Mouse (Mus musculus) layer of hippocampus, postnatal 14 days (tissue): ENCODE data around the gene Pa2g4. TPM values are rescaled to one million over a fixed set of nuclear protein-coding genes. Genes with fewer than 3 reads are reported as not detected.

ENCODE experiments used
- DNase-seq, 2 experiments: peaks; one replicate each; pipeline ENCODE4 v3.0.0; 2021 to 2022; ENCODE audit warnings: low spot score in 2 of 2, mixed read lengths in 1 of 2
- microRNA-seq, 2 experiments: library from miRNA; unstranded; fragments of <30 nt; microRNA quantifications; one replicate each; pipeline ENCODE4 v1.2.0; 2021
- total RNA-seq, 2 experiments: library from RNA; stranded (reverse); gene quantifications; 2 replicates each; pipeline ENCODE4 v1.2.3; 2021

Gene Pa2g4
- total RNA-seq, 2 experiments from 2014 or later = 72.9 to 74.1 TPM

GRCm38 (mm10) chr10:128508260-128508659 is 57.5 kb downstream of the Pa2g4 start:
- no peak for DNase-seq

Small RNAs within 50 kb of the gene (microRNA-seq; reads per million reads assigned to microRNA genes)
- 0 reads per million in 2 experiments for gene Gm47275
- 0 to 0.57 reads per million in 2 experiments for gene Mir6916
- 0 to 0.23 reads per million in 2 experiments for gene Mir6917

Other genes with a start within 250 kb of the Pa2g4 start
- 10 to 100 TPM; 76.5 to 80.3 TPM for gene Cnpy2, start 243.5 kb downstream of the Pa2g4 start, total RNA-seq
- 100 to 1,000 TPM; 260 to 274 TPM for gene Cs, start 228.3 kb downstream of the Pa2g4 start, total RNA-seq
- 10 to 100 TPM; 60.0 to 62.1 TPM for gene Coq10a, start 197.0 kb downstream of the Pa2g4 start, total RNA-seq
- gene Ankrd52, start 188.9 kb downstream of the Pa2g4 start, total RNA-seq = 10 to 100 TPM; 83.6 to 86.7 TPM
- under 1 TPM in 1 of 2 experiments, not detected in 1; 0.60 TPM for gene Slc39a5, start 164.8 kb downstream of the Pa2g4 start, total RNA-seq
- 10 to 100 TPM; 94.5 TPM for gene Nabp2, start 154.5 kb downstream of the Pa2g4 start, total RNA-seq
- gene Rnf41, start 154.3 kb downstream of the Pa2g4 start, total RNA-seq = 10 to 100 TPM; 67.2 to 72.0 TPM
- gene Smarcc2, start 106.7 kb downstream of the Pa2g4 start, total RNA-seq = 100 to 1,000 TPM; 208 to 212 TPM
- 100 to 1,000 TPM; 596 to 608 TPM for gene Myl6, start 71.8 kb downstream of the Pa2g4 start, total RNA-seq
- 10 to 100 TPM; 15.5 to 16.2 TPM for gene Myl6b, start 67.3 kb downstream of the Pa2g4 start, total RNA-seq
- 1 to 10 TPM; 8.6 to 9.1 TPM for gene Esyt1, start 40.1 kb downstream of the Pa2g4 start, total RNA-seq
- gene Zc3h10, start 18.2 kb downstream of the Pa2g4 start, total RNA-seq = 10 to 100 TPM in 1 of 2 experiments, 1 to 10 TPM in 1; 9.1 to 12.0 TPM
- gene Rpl41, start 16.7 kb downstream of the Pa2g4 start, total RNA-seq = 1,000 to 10,000 TPM; 1,911 to 2,072 TPM
- 1 to 10 TPM; 5.6 to 6.5 TPM for gene Erbb3, start 23.7 kb upstream of the Pa2g4 start, total RNA-seq
- gene Rps26, start 60.8 kb upstream of the Pa2g4 start, total RNA-seq = 100 to 1,000 TPM; 329 to 373 TPM
- gene Ikzf4, start 80.0 kb upstream of the Pa2g4 start, total RNA-seq = 10 to 100 TPM; 12.9 to 13.7 TPM
- gene Suox, start 108.1 kb upstream of the Pa2g4 start, total RNA-seq = 10 to 100 TPM; 12.2 to 12.6 TPM
- 100 to 1,000 TPM; 127 to 133 TPM for gene Rab5b, start 130.3 kb upstream of the Pa2g4 start, total RNA-seq
- 1 to 10 TPM; 1.5 to 1.6 TPM for gene Pmel, start 138.2 kb upstream of the Pa2g4 start, total RNA-seq
- 1 to 10 TPM; 6.1 to 9.3 TPM for gene Cdk2, start 139.0 kb upstream of the Pa2g4 start, total RNA-seq
- 10 to 100 TPM; 10.4 to 10.5 TPM for gene Dgka, start 178.9 kb upstream of the Pa2g4 start, total RNA-seq
- gene Pym1, start 181.9 kb upstream of the Pa2g4 start, total RNA-seq = 10 to 100 TPM; 30.2 to 31.0 TPM
- 1 to 10 TPM in 1 of 2 experiments, under 1 TPM in 1; 0.83 to 1.2 TPM for gene Mmp19, start 224.9 kb upstream of the Pa2g4 start, total RNA-seq
- gene Dnajc14, start 238.1 kb upstream of the Pa2g4 start, total RNA-seq = 10 to 100 TPM; 63.7 to 67.1 TPM
- 10 to 100 TPM; 12.6 to 13.1 TPM for gene Tmem198b, start 238.4 kb upstream of the Pa2g4 start, total RNA-seq